Mouse (Mus musculus) forebrain, embryonic 14.5 days (tissue): ENCODE results near the gene Clec4a1. TPM values are rescaled to one million over a fixed set of nuclear protein-coding genes. Genes with fewer than 3 reads are reported as not detected.

Source experiments
- polyA plus RNA-seq: library from polyadenylated mRNA; unstranded; fragments of >200 nt; fragmentation: Nextera tagmentation; extraction: Ambion mirVana; gene quantifications from 2 replicates; pipeline ENCODE4 v1.2.1, GENCODE M21; 2014

The Clec4a1 gene
- polyA plus RNA-seq, 1 experiment from 2014 or later = 1.2 TPM

Other genes starting within 250 kb of the Clec4a1 start
- gene Nanog, start 214.4 kb upstream of the Clec4a1 start, polyA plus RNA-seq = 0.12 and 0.30 TPM in 2 replicates
- gene Slc2a3, start 120.2 kb upstream of the Clec4a1 start, polyA plus RNA-seq = 15.6 and 18.1 TPM in 2 replicates
- gene Foxj2, start 101.9 kb upstream of the Clec4a1 start, polyA plus RNA-seq = 4.9 and 6.4 TPM in 2 replicates
- gene C3ar1, start 65.7 kb upstream of the Clec4a1 start, polyA plus RNA-seq = 1.1 and 1.2 TPM in 2 replicates
- 106 and 123 TPM in 2 replicates for gene Necap1, start 47.4 kb upstream of the Clec4a1 start, polyA plus RNA-seq
- 0.69 and 0.84 TPM in 2 replicates for gene Clec4a3, start 30.7 kb downstream of the Clec4a1 start, polyA plus RNA-seq
- not detected in 2 replicates for gene Clec4a4, start 68.5 kb downstream of the Clec4a1 start, polyA plus RNA-seq
- gene Clec4b1, start 128.1 kb downstream of the Clec4a1 start, polyA plus RNA-seq = not detected in 2 replicates
- 1.3 and 1.7 TPM in 2 replicates for gene Clec4a2, start 184.6 kb downstream of the Clec4a1 start, polyA plus RNA-seq